Mouse (Mus musculus): ENCODE measurements around the gene Gm20441. TPM values are rescaled to one million over a fixed set of nuclear protein-coding genes. Genes with fewer than 3 reads are reported as not detected.

Gm20441 gene
- polyA plus RNA-seq (2012; rRNA removed; ENCODE audit: low replicate concordance) = 0.35 and 0.62 TPM in 2 replicates

GRCm38 (mm10) chr10:75780769-75781578, at the start of gene Gm20441, which contains the start of gene Gstt3:
Gene Gm20441, minus strand, starts transcription at chr10:75780954.
Gene Gstt3, minus strand, starts transcription at chr10:75781414.

GRCm38 (mm10) chr10:75822443-75822842, 41.7 kb upstream of the Gm20441 start, which contains the start of gene Gstt4:
Gene Gstt4, minus strand, starts transcription at chr10:75822543.

DNA sequence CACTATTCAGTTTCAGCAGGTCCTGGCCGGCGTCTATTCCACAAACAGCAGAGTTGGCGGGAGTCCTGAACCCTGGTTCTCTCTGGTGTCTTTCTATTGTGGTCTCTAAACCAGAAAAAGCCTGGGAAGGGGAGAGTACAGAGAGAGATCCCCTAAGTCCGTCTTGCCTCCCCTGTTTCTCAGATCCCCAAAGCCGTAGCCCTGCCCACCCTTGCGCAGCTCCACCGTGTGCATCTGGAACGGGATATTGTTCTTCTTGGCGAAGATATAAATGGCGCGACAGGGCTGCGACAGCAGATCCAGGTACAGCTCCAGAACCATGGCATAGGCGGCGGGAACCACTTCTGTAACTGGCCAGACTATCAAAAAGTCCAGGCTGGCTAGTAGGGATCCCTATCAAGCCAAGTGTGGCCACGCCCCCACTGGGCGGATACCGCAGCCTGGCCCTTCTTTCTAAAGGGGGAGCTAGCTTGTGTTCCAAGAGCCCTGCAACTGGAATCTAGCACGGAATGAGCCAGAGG, 17.5 kb upstream of the Gm20441 start, which contains the start of gene Gstt1:
TSS of gene Gstt1 (minus strand) at position 409 of the 521 bp plus-strand sequence.

GRCm38 (mm10) chr10:75772795-75773664, 7.7 kb downstream of the Gm20441 start, which contains the start of gene Ddt:
Gene Ddt, minus strand, starts transcription at chr10:75773414.

GRCm38 (mm10) chr10:75763682-75764518, 16.9 kb downstream of the Gm20441 start, which contains the start of gene Cabin1:
Gene Cabin1, minus strand, starts transcription at chr10:75764341.

Other genes with a start within 250 kb of the Gm20441 start
- gene Lrrc75b, start 220.6 kb downstream of the Gm20441 start, polyA plus RNA-seq (2012; rRNA removed; ENCODE audit: low replicate concordance) = 1.2 and 2.3 TPM in 2 replicates
- gene Ggt1, start 219.3 kb downstream of the Gm20441 start, polyA plus RNA-seq (2012; rRNA removed; ENCODE audit: low replicate concordance) = 547 and 933 TPM in 2 replicates
- gene Ggt5, start 191.6 kb downstream of the Gm20441 start, polyA plus RNA-seq (2012; rRNA removed; ENCODE audit: low replicate concordance) = 26.8 and 33.3 TPM in 2 replicates
- gene Susd2, start 136.9 kb downstream of the Gm20441 start, polyA plus RNA-seq (2012; rRNA removed; ENCODE audit: low replicate concordance) = 13.4 and 185 TPM in 2 replicates
- gene Cabin1, start 16.6 kb downstream of the Gm20441 start, polyA plus RNA-seq (2012; rRNA removed; ENCODE audit: low replicate concordance) = 28.9 and 35.0 TPM in 2 replicates
- 72.5 and 123 TPM in 2 replicates for gene Ddt, start 7.5 kb downstream of the Gm20441 start, polyA plus RNA-seq (2012; rRNA removed; ENCODE audit: low replicate concordance)
- gene Gstt3, start 460 bp upstream of the Gm20441 start, polyA plus RNA-seq (2012; rRNA removed; ENCODE audit: low replicate concordance) = 54.3 and 60.2 TPM in 2 replicates
- 155 and 255 TPM in 2 replicates for gene Gstt1, start 17.6 kb upstream of the Gm20441 start, polyA plus RNA-seq (2012; rRNA removed; ENCODE audit: low replicate concordance)
- gene Gstt4, start 41.6 kb upstream of the Gm20441 start, polyA plus RNA-seq (2012; rRNA removed; ENCODE audit: low replicate concordance) = not detected in 2 replicates
- 143 and 478 TPM in 2 replicates for gene Gstt2, start 56.5 kb upstream of the Gm20441 start, polyA plus RNA-seq (2012; rRNA removed; ENCODE audit: low replicate concordance)
- gene Mif, start 79.3 kb upstream of the Gm20441 start, polyA plus RNA-seq (2012; rRNA removed; ENCODE audit: low replicate concordance) = 800 and 939 TPM in 2 replicates
- 82.6 and 108 TPM in 2 replicates for gene Derl3, start 112.5 kb upstream of the Gm20441 start, polyA plus RNA-seq (2012; rRNA removed; ENCODE audit: low replicate concordance)
- 32.6 and 50.7 TPM in 2 replicates for gene Smarcb1, start 140.7 kb upstream of the Gm20441 start, polyA plus RNA-seq (2012; rRNA removed; ENCODE audit: low replicate concordance)
- 2,198 and 3,586 TPM in 2 replicates for gene Chchd10, start 152.2 kb upstream of the Gm20441 start, polyA plus RNA-seq (2012; rRNA removed; ENCODE audit: low replicate concordance)
- 7.4 and 10.6 TPM in 2 replicates for gene Mmp11, start 155.5 kb upstream of the Gm20441 start, polyA plus RNA-seq (2012; rRNA removed; ENCODE audit: low replicate concordance)
- gene Gm867, start 159.7 kb upstream of the Gm20441 start, polyA plus RNA-seq (2012; rRNA removed; ENCODE audit: low replicate concordance) = not detected in 2 replicates
- gene Vpreb3, start 162.1 kb upstream of the Gm20441 start, polyA plus RNA-seq (2012; rRNA removed; ENCODE audit: low replicate concordance) = 15.6 and 34.8 TPM in 2 replicates
- 0.06 and 0.18 TPM in 2 replicates for gene Gm5134, start 173.6 kb upstream of the Gm20441 start, polyA plus RNA-seq (2012; rRNA removed; ENCODE audit: low replicate concordance)